Mouse (Mus musculus) E14TG2a.4 (cell line): ENCODE results near the gene Dbn1.

Experiments
- CTCF ChIP-seq: conservative IDR thresholded peaks from 2 replicates; pipeline ENCODE4 v1.5.1; 2014; ENCODE audit warnings: low read length
- NANOG ChIP-seq: IDR thresholded peaks from 2 replicates; pipeline ENCODE4 v1.6.1; 2014; ENCODE audit warnings: borderline replicate concordance, low read length, mixed read lengths
- POU5F1 ChIP-seq: IDR thresholded peaks from 2 replicates; pipeline ENCODE4 v1.6.1; 2014; ENCODE audit warnings: low read length, borderline replicate concordance

DNA sequence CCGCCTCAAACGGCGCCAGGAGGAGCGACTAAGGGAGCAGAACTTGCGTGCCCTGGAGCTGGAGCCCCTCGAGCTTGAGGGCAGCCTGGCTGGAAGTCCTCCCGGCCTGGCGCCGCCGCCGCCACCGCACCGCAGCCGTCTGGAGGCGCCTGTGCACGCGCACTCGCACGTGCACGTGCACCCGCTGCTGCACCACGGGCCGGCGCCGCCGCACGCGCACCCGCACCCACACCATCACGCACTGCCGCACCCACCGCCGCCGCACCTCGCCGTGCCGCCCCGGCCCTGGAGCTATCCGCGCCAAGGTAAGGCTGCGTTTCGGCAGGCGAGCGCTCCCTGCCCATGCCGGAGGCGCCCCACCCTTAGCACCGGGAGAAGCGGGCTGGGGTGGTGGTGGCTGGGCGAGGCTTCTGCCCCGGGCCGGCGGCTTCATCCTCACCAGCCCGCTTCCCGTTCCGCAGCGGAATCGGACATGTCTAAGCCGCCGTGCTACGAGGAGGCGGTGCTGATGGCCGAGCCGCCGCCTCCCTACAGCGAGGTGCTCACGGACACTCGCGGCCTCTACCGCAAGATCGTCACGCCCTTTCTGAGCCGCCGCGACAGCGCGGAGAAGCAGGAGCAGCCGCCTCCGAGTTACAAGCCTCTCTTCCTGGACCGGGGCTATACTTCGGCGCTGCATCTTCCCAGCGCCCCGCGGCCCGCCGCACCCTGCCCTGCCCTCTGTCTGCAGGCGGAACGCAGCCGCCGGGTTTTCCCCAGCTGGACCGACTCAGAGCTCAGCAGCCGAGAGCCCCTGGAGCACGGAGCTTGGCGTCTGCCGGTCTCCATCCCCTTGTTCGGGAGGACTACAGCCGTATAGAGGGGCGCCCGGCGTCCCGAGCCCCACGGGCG, 15.5 kb downstream of the Dbn1 start:
- no peak for TF ChIP-seq CTCF
- TF ChIP-seq NANOG = no peak
- TF ChIP-seq POU5F1 = no peak
